Mouse (Mus musculus): ENCODE data around the gene Sltm. TPM values are rescaled to one million over a fixed set of nuclear protein-coding genes. Genes with fewer than 3 reads are reported as not detected.
A peak's percentile ranks its signal among the peaks of the same experiment; 100 is the strongest.
"Not testable (repeated sequence)": the region's sequence is repeated elsewhere in the genome, so short reads cannot be mapped to it uniquely, and the experiment has no call there.

Sltm gene
- 10 to 100 TPM; 21.4 to 26.5 TPM for total RNA-seq (2021)
- long read RNA-seq, experiment 1, transcript Sltm-206 (21 exons, 3,755 nt), result major isoform, 15 of 45 reads
- long read RNA-seq, experiment 1, transcript Sltm-201 (21 exons, 3,691 nt), result minor isoform, 13 of 45 reads
- long read RNA-seq, experiment 1, partial matches to known transcripts, result 3 of 45 reads
- long read RNA-seq, experiment 1, other reads (novel, unspliced or antisense), result 13 of 45 reads
- long read RNA-seq, experiment 2, transcript Sltm-206 (21 exons, 3,755 nt), result minor isoform, 10 of 39 reads
- long read RNA-seq, experiment 2, transcript Sltm-201 (21 exons, 3,691 nt), result major isoform, 16 of 39 reads
- long read RNA-seq, experiment 2, partial matches to known transcripts, result 1 of 39 reads
- long read RNA-seq, experiment 2, other reads (novel, unspliced or antisense), result 12 of 39 reads

- DNase-seq, result peak; percentile 100
Observed at GRCm38 (mm10) chr9:70542305-70543041, at the start of gene Sltm. Sltm (plus strand) TSS chr9:70542754.

- no peak for DNase-seq
Observed at GRCm38 (mm10) chr9:70493038-70493437, 49.5 kb upstream of the Sltm start.

GRCm38 (mm10) chr9:70496990-70497389 lies 45.6 kb upstream of the Sltm start:
- DNase-seq, result no peak

- DNase-seq, result no peak
Observed at GRCm38 (mm10) chr9:70502284-70503014, 40.1 kb upstream of the Sltm start.

- peak; percentile 71 for DNase-seq
Observed at GRCm38 (mm10) chr9:70503015-70503603, 39.4 kb upstream of the Sltm start.

GRCm38 (mm10) chr9:70503626-70504041 lies 38.9 kb upstream of the Sltm start, which contains the start of gene Rnf111:
Rnf111 (minus strand) TSS chr9:70503725.
- peak; percentile 98 for DNase-seq

GRCm38 (mm10) chr9:70506186-70506585 lies 36.4 kb upstream of the Sltm start:
- DNase-seq, result no peak

- DNase-seq, result no peak
Observed at GRCm38 (mm10) chr9:70506787-70507186, 35.8 kb upstream of the Sltm start.

- DNase-seq, result no peak
Observed at GRCm38 (mm10) chr9:70509906-70510525, 32.5 kb upstream of the Sltm start.

GRCm38 (mm10) chr9:70510998-70511583 lies 31.5 kb upstream of the Sltm start:
- DNase-seq, result no peak

- no peak for DNase-seq
Observed at GRCm38 (mm10) chr9:70511681-70512080, 30.9 kb upstream of the Sltm start.

GRCm38 (mm10) chr9:70520651-70521050 lies 21.9 kb upstream of the Sltm start:
- no peak for DNase-seq

- DNase-seq, result no peak
Observed at GRCm38 (mm10) chr9:70523813-70524212, 18.7 kb upstream of the Sltm start.

GRCm38 (mm10) chr9:70524366-70524765 lies 18.2 kb upstream of the Sltm start:
- peak; percentile 4 for DNase-seq

GRCm38 (mm10) chr9:70533328-70533727 lies 9.2 kb upstream of the Sltm start:
- DNase-seq, result no peak

GRCm38 (mm10) chr9:70541584-70541983 lies 970 bp upstream of the Sltm start:
- no peak for DNase-seq

GRCm38 (mm10) chr9:70543048-70543880 lies 710 bp downstream of the Sltm start:
- DNase-seq, result peak; percentile 71

- no peak for DNase-seq
Observed at GRCm38 (mm10) chr9:70543985-70544384, 1.4 kb downstream of the Sltm start.

- no peak for DNase-seq
Observed at GRCm38 (mm10) chr9:70544831-70545230, 2.3 kb downstream of the Sltm start.

GRCm38 (mm10) chr9:70546576-70546975 lies 4.0 kb downstream of the Sltm start:
- DNase-seq, result not testable (repeated sequence)
